Mouse (Mus musculus): Measurements from ENCODE around the gene Pik3r2. TPM values are rescaled to one million over a fixed set of nuclear protein-coding genes. Genes with fewer than 3 reads are reported as not detected.

The Pik3r2 gene
- polyA plus RNA-seq, 1 experiment from 2014 or later: 8.9 TPM

DNA sequence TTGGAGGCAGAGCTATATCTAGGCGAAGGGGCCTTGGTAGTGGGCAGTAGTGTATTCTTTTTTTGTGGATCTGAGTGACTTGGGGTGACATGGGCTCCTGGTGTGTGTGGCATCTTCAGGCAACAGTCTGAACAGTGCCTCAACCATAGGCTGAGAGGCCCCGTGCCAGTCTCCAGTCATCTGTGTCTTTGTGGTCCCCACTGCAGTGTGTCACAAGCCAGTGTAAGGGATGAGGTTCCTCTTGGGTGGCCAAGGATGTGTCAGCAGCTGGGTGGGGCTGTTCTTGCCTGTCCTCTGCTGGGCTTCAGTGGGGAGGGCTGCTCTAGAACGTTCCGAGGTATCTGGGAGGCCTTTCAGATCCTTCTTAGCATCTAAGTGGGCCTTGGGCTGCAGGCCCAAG, 45.6 kb downstream of the Pik3r2 start:
- no peak for TF ChIP-seq EP300 (IDR thresholded peaks at IDR 0.05; ENCODE audit: low read depth)
- TF ChIP-seq CTCF (IDR thresholded peaks at IDR 0.05; ENCODE audit: low read depth): peak; percentile 27; the same call in 1 of the 2 replicates
- 53% methylated on average over 4 of the region's 4 CpGs for WGBS (ENCODE audit: insufficient replicate concordance)
- Histone ChIP-seq H3K4me3 (ENCODE audit: low read depth, low read length) (no peak overlapping the region), H3K4me1 (ENCODE audit: insufficient read depth) (peaks cover 5% of the 10 kb centered on the region), H3K4me2 (ENCODE audit: low read depth, low read length) (no peak overlapping the region), H3K9me3 (ENCODE audit: low read length) (no peaks in the 10 kb centered on the region), H3K27me3 (ENCODE audit: insufficient read depth, low read length) (peaks cover 16% of the 10 kb centered on the region; the same call in 1 of the 2 replicates), H3K36me3 (replicated peaks; ENCODE audit: insufficient read depth, low read length) (no peaks in the 10 kb centered on the region), H3K27ac (ENCODE audit: low read depth) (peak overlapping the region; percentile 29; the same call in 1 of the 2 replicates), H3K9ac (replicated peaks) (no peak overlapping the region)
- DNase-seq (peak; percentile 51), ATAC-seq (peak; percentile 54; the same call in 1 of the 2 replicates)

GRCm38 (mm10) chr8:70729808-70730475, 46.6 kb downstream of the Pik3r2 start:
- ATAC-seq: peak; percentile 43; the same call in 1 of the 2 replicates
- WGBS (ENCODE audit: insufficient replicate concordance): 2% methylated on average over 34 of the region's 34 CpGs
- H3K4me2 ChIP-seq (ENCODE audit: low read depth, low read length): peak overlapping the region; percentile 65

GRCm38 (mm10) chr8:70726721-70727120, 49.8 kb downstream of the Pik3r2 start:
- peaks cover 9% of the 10 kb centered on the region for H3K4me1 ChIP-seq (ENCODE audit: insufficient read depth)
- no peak for DNase-seq
- no peak overlapping the region for H3K27ac ChIP-seq (ENCODE audit: low read depth)
- H3K9ac ChIP-seq (replicated peaks): no peak overlapping the region
- WGBS (ENCODE audit: insufficient replicate concordance): 45% methylated on average over 11 of the region's 11 CpGs
- no peaks in the 10 kb centered on the region for H3K9me3 ChIP-seq (ENCODE audit: low read length)
- H3K4me3 ChIP-seq (ENCODE audit: low read depth, low read length): no peak overlapping the region
- H3K36me3 ChIP-seq (replicated peaks; ENCODE audit: insufficient read depth, low read length): no peaks in the 10 kb centered on the region
- H3K27me3 ChIP-seq (ENCODE audit: insufficient read depth, low read length): peaks cover 16% of the 10 kb centered on the region; the same call in 1 of the 2 replicates
- no peak for ATAC-seq
- no peak overlapping the region for H3K4me2 ChIP-seq (ENCODE audit: low read depth, low read length)
- TF ChIP-seq CTCF (IDR thresholded peaks at IDR 0.05; ENCODE audit: low read depth) (no peak), EP300 (IDR thresholded peaks at IDR 0.05; ENCODE audit: low read depth) (no peak)

More at GRCm38 (mm10) chr8:70729808-70730475, 46.6 kb downstream of the Pik3r2 start:
- H3K9ac ChIP-seq (replicated peaks): 0 out of 2 replicates have a peak overlapping the region, but pooled peaks have one; percentile 46
- H3K27ac ChIP-seq (ENCODE audit: low read depth): no peak overlapping the region
- no peaks in the 10 kb centered on the region for H3K9me3 ChIP-seq (ENCODE audit: low read length)
- DNase-seq: peak; percentile 64
- peaks cover 16% of the 10 kb centered on the region; the same call in 1 of the 2 replicates for H3K27me3 ChIP-seq (ENCODE audit: insufficient read depth, low read length)
- TF ChIP-seq CTCF (IDR thresholded peaks at IDR 0.05; ENCODE audit: low read depth) (peak; percentile 59), EP300 (IDR thresholded peaks at IDR 0.05; ENCODE audit: low read depth) (no peak)
- H3K4me1 ChIP-seq (ENCODE audit: insufficient read depth): peaks cover 7% of the 10 kb centered on the region
- no peaks in the 10 kb centered on the region for H3K36me3 ChIP-seq (replicated peaks; ENCODE audit: insufficient read depth, low read length)
- peak overlapping the region; percentile 39 for H3K4me3 ChIP-seq (ENCODE audit: low read depth, low read length)

DNA sequence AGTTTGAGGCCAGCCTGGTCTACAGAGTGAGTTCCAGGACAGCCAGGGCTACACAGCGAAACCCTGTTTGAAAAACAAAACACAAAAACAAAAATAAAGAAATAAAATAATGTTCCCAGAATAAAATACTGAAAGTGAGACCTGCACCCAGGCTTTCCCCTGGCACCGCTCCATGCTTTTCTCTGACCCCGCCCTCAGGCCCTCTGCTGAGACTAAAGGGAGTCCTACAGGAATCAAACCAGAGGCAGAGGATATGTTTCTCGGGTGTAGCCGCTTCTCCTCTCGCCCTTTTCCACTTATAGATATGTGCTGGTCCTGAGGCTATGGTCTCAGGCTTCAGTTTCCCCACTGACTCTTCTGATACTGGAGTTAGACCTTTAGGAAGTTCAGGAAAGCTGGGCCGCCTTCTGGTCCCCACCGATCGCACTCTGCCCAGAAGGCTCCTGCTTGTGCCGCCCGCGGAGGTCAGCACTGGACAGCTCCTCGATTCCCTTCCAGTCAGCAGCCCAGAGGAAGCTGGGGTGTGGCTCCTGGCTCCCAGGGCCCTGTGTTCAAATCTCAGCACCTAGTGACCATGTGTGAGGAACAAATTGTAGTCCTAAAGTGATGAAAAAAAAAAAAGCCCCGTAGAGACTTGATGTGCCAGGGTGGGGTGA, 50.6 kb downstream of the Pik3r2 start:
- Histone ChIP-seq H3K9ac (replicated peaks) (no peak overlapping the region), H3K4me1 (ENCODE audit: insufficient read depth) (peaks cover 11% of the 10 kb centered on the region), H3K4me2 (ENCODE audit: low read depth, low read length) (no peak overlapping the region), H3K36me3 (replicated peaks; ENCODE audit: insufficient read depth, low read length) (no peaks in the 10 kb centered on the region), H3K9me3 (ENCODE audit: low read length) (no peaks in the 10 kb centered on the region), H3K27me3 (ENCODE audit: insufficient read depth, low read length) (peaks cover 16% of the 10 kb centered on the region; the same call in 1 of the 2 replicates), H3K27ac (ENCODE audit: low read depth) (no peak overlapping the region), H3K4me3 (ENCODE audit: low read depth, low read length) (no peak overlapping the region)
- WGBS (ENCODE audit: insufficient replicate concordance): 26% methylated on average over 14 of the region's 14 CpGs
- DNase-seq (peak; percentile 60), ATAC-seq (no peak)
- TF ChIP-seq CTCF (IDR thresholded peaks at IDR 0.05; ENCODE audit: low read depth) (no peak), EP300 (IDR thresholded peaks at IDR 0.05; ENCODE audit: low read depth) (no peak)

DNA sequence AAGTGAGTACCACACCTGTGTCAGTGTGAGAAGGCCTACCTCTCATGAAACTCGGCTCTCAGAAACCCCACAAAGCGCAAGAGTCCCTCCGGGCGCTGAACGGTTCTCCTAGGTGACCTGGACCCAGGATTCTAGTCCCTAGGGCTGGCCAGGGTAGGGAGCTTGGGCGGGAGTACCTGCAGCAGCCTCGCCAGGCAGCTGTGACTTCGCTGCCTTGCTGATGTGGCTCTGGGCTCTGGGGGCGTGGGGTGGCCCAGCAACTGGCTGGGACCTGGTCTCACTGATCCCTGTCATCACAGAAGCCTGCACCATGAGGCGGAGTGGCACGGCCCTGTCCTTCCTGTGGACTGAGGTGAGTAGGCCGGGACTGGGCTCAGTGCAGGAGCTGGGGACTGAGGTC, 52.3 kb downstream of the Pik3r2 start:
- Histone ChIP-seq H3K4me1 (ENCODE audit: insufficient read depth) (peaks cover 10% of the 10 kb centered on the region; the same call in 1 of the 2 replicates), H3K36me3 (replicated peaks; ENCODE audit: insufficient read depth, low read length) (no peaks in the 10 kb centered on the region), H3K4me3 (ENCODE audit: low read depth, low read length) (peak overlapping the region; percentile 13; the same call in 1 of the 2 replicates), H3K9me3 (ENCODE audit: low read length) (no peaks in the 10 kb centered on the region), H3K27me3 (ENCODE audit: insufficient read depth, low read length) (peaks cover 8% of the 10 kb centered on the region; the same call in 1 of the 2 replicates), H3K9ac (replicated peaks) (peak overlapping the region; percentile 38), H3K27ac (ENCODE audit: low read depth) (peak overlapping the region; percentile 88), H3K4me2 (ENCODE audit: low read depth, low read length) (peak overlapping the region; percentile 59)
- TF ChIP-seq CTCF (IDR thresholded peaks at IDR 0.05; ENCODE audit: low read depth): no peak
- 71% methylated on average over 12 of the region's 12 CpGs for WGBS (ENCODE audit: insufficient replicate concordance)
- DNase-seq: no peak
- ATAC-seq: peak; percentile 10

Measured in liver, postnatal 0 days (tissue).